8 mouse cellular contexts compared by ENCODE assay signal in genomic region chr2:130838131-130838530, GRCm38 (mm10).
DNase-seq lines count a peak whose midpoint lies in the region; ATAC-seq and TF ChIP-seq lines count a peak whose summit lies in the region.

No protein-coding gene starts in this region.

- H3K9me3 ChIP-seq in heart, embryonic 14.5 days (ENCODE audit: control insufficient read depth, low read length): no peaks in the 10 kb centered on the region
- no peaks in the 10 kb centered on the region for H3K9me3 ChIP-seq in heart, postnatal 0 days (replicated peaks; ENCODE audit: control insufficient read depth, low read length)
- no peaks in the 10 kb centered on the region for H3K9me3 ChIP-seq in midbrain, embryonic 11.5 days (ENCODE audit: control insufficient read depth, low read length)

- peak overlapping the region in 1 of 2 experiments; percentile 99; a peak in 2 of 4 replicates for H3K4me3 ChIP-seq in heart, embryonic 14.5 days (ENCODE audit: control insufficient read depth in 1 of 2, insufficient read depth in 1 of 2, low read depth in 1 of 2, low read length in 2 of 2)
- H3K4me3 ChIP-seq in heart, postnatal 0 days (ENCODE audit: low read depth, low read length): peak overlapping the region; percentile 83
- 0 out of 2 replicates have a peak overlapping the region, but pooled peaks have one; percentile 75 for H3K4me3 ChIP-seq in midbrain, embryonic 11.5 days (ENCODE audit: low read depth, low read length)

- WGBS in heart, embryonic 14.5 days: 25% methylated on average over 1 of the region's 1 CpGs
- 23% methylated on average over 1 of the region's 1 CpGs for WGBS in heart, postnatal 0 days
- WGBS in midbrain, embryonic 11.5 days: 100% methylated on average over 1 of the region's 1 CpGs

- no peak for ATAC-seq in heart, embryonic 14.5 days (ENCODE audit: insufficient number of reproducible peaks, insufficient read depth, low FRiP score, low read depth)
- no peak for ATAC-seq in heart, postnatal 0 days (ENCODE audit: insufficient read depth, low read depth)
- no peak for ATAC-seq in midbrain, embryonic 11.5 days (ENCODE audit: low FRiP score)

- TF ChIP-seq CTCF in heart, postnatal 0 days (IDR thresholded peaks at IDR 0.05; ENCODE audit: low read depth): no peak

- peaks cover 26% of the 10 kb centered on the region for H3K36me3 ChIP-seq in heart, embryonic 14.5 days (ENCODE audit: control insufficient read depth, insufficient read depth, low read length)
- peaks cover 6% of the 10 kb centered on the region; the same call in 1 of the 2 replicates for H3K36me3 ChIP-seq in heart, postnatal 0 days (replicated peaks; ENCODE audit: control insufficient read depth, insufficient read depth, low read length)
- H3K36me3 ChIP-seq in midbrain, embryonic 11.5 days (ENCODE audit: control insufficient read depth, insufficient read depth, low read length): no peaks in the 10 kb centered on the region

- H3K27ac ChIP-seq in heart, embryonic 14.5 days (replicated peaks in 1 of 2; ENCODE audit: control insufficient read depth in 1 of 2, insufficient read depth in 1 of 2, low read depth in 2 of 2, low read length in 2 of 2): peak overlapping the region in 1 of 2 experiments; percentile 96; a peak in 2 of 4 replicates
- H3K27ac ChIP-seq in heart, postnatal 0 days (ENCODE audit: low read depth): peak overlapping the region; percentile 94
- H3K27ac ChIP-seq in midbrain, embryonic 11.5 days (ENCODE audit: low read depth, low read length): no peak overlapping the region

- peak overlapping the region; percentile 95 for H3K9ac ChIP-seq in heart, embryonic 14.5 days (ENCODE audit: low read length)
- H3K9ac ChIP-seq in heart, postnatal 0 days (replicated peaks; ENCODE audit: low read depth, low read length): peak overlapping the region; percentile 80; the same call in 1 of the 2 replicates
- H3K9ac ChIP-seq in midbrain, embryonic 11.5 days (ENCODE audit: low read length): no peak overlapping the region

- no peak for TF ChIP-seq EP300 in heart, postnatal 0 days (IDR thresholded peaks at IDR 0.05; ENCODE audit: low read depth)

- peak overlapping the region; percentile 72 for H3K4me2 ChIP-seq in heart, embryonic 14.5 days (ENCODE audit: low read length)
- H3K4me2 ChIP-seq in heart, postnatal 0 days (ENCODE audit: low read depth, low read length): peak overlapping the region; percentile 66
- H3K4me2 ChIP-seq in midbrain, embryonic 11.5 days: peak overlapping the region; percentile 69

- no peaks in the 10 kb centered on the region for H3K27me3 ChIP-seq in heart, embryonic 14.5 days (ENCODE audit: control insufficient read depth, insufficient read depth, low read length)
- H3K27me3 ChIP-seq in heart, postnatal 0 days (ENCODE audit: control insufficient read depth, insufficient read depth, low read length): no peaks in the 10 kb centered on the region
- no peaks in the 10 kb centered on the region for H3K27me3 ChIP-seq in midbrain, embryonic 11.5 days (ENCODE audit: control insufficient read depth, insufficient read depth, low read length)

- H3K4me1 ChIP-seq in heart, embryonic 14.5 days (ENCODE audit: control insufficient read depth in 2 of 2, insufficient read depth in 2 of 2, low read length in 2 of 2): peaks cover 7 to 20% of the 10 kb centered on the region in 2 experiments
- peaks cover 17% of the 10 kb centered on the region for H3K4me1 ChIP-seq in heart, postnatal 0 days (ENCODE audit: control insufficient read depth, insufficient read depth)
- H3K4me1 ChIP-seq in midbrain, embryonic 11.5 days (ENCODE audit: control insufficient read depth, insufficient read depth, low read length): peaks cover 2% of the 10 kb centered on the region; the same call in 1 of the 2 replicates

- intact Hi-C loops in left cerebral cortex, postnatal 14 days (cut with DNase I): loop anchor here (5.0 kb wide), 1 partner anchor 114 kb away; no protein-coding TSS in a partner anchor

- no peak for DNase-seq in heart, postnatal 4 days
- DNase-seq in cerebellum, adult 8-10 months: peak; percentile 32
- DNase-seq in heart, postnatal 0 days (ENCODE audit: low spot score): no peak
- DNase-seq in midbrain, embryonic 11.5 days (ENCODE audit: low spot score, missing footprints): no peak
- no peak for DNase-seq in natural killer cell, adult 2 months (ENCODE audit: low spot score in 2 of 2)
- DNase-seq in urinary bladder, adult 18-20 months (ENCODE audit: low spot score in 2 of 2): no peak
- DNase-seq in left cerebral cortex, postnatal 14 days (ENCODE audit: low spot score in 2 of 2): no peak
